ENCODE assay signal across 9 mouse cellular contexts in the genomic region with DNA sequence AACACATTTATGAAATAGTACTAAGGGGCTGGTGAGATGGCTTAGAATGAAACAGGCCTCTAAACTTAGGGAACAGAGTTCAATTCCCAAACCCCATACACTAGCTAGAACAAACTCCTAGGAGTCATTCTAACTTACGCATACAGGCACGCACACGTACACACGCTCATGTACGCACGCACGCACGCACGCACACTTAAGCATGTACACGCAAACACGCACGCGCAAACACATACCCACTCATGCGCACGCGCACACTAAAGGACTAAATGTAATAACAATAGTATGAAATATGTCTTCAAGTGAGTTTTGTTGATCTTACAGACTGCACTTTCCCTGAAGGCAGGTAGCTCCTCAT.
DNase-seq lines count a peak whose midpoint lies in the region; ATAC-seq and TF ChIP-seq lines count a peak whose summit lies in the region.
"Had no signal": no experiment of that assay in that cellular context is flagged by ENCODE, and none has a peak within 500 bp of the region (broad histone marks: within the 10 kb centered on the region; RNA-seq: fewer than 3 reads in every experiment).

No protein-coding gene starts in this region.

- peaks cover 14% of the 10 kb centered on the region for H3K36me3 ChIP-seq in lung, embryonic 15.5 days
- H3K36me3 ChIP-seq in forebrain, embryonic 13.5 days (ENCODE audit: poor library complexity, severe bottlenecking): 0 out of 2 replicates have a peak, but pooled peaks cover 9% of the 10 kb centered on the region
- peaks cover 8% of the 10 kb centered on the region for H3K36me3 ChIP-seq in limb, embryonic 15.5 days
- peaks cover 4% of the 10 kb centered on the region for H3K36me3 ChIP-seq in small intestine, adult 2 months (ENCODE audit: control insufficient read depth, insufficient read depth, low read length)

- no peaks in the 10 kb centered on the region for H3K9me3 ChIP-seq in lung, embryonic 15.5 days
- H3K9me3 ChIP-seq in forebrain, embryonic 13.5 days (replicated peaks): peaks cover 8% of the 10 kb centered on the region
- no peaks in the 10 kb centered on the region for H3K9me3 ChIP-seq in limb, embryonic 15.5 days

- H3K27ac ChIP-seq in lung, embryonic 15.5 days: no peak overlapping the region
- H3K27ac ChIP-seq in forebrain, embryonic 13.5 days: no peak overlapping the region
- no peak overlapping the region for H3K27ac ChIP-seq in limb, embryonic 15.5 days
- H3K27ac ChIP-seq in small intestine, adult 2 months (ENCODE audit: insufficient read depth, low read depth, low read length): no peak overlapping the region

- peak overlapping the region; percentile 53 for H3K4me3 ChIP-seq in lung, embryonic 15.5 days
- H3K4me3 ChIP-seq in forebrain, embryonic 13.5 days: peak overlapping the region; percentile 43; the same call in 1 of the 2 replicates
- H3K4me3 ChIP-seq in limb, embryonic 15.5 days: peak overlapping the region; percentile 47
- H3K4me3 ChIP-seq in small intestine, adult 2 months (ENCODE audit: low read depth, low read length): peak overlapping the region; percentile 82; the same call in 1 of the 2 replicates

- 73% methylated on average over 16 of the region's 16 CpGs for whole genome bisulfite sequencing in lung, embryonic 15.5 days
- whole genome bisulfite sequencing in forebrain, embryonic 13.5 days: 88% methylated on average over 16 of the region's 16 CpGs
- WGBS in limb, embryonic 15.5 days: 85% methylated on average over 16 of the region's 16 CpGs
- 89% methylated on average over 16 of the region's 16 CpGs for WGBS in small intestine, adult 2 months

- TF ChIP-seq POLR2A in small intestine, adult 2 months (IDR thresholded peaks at IDR 0.05; ENCODE audit: low read depth, low read length): no peak

- H3K4me1 ChIP-seq in lung, embryonic 15.5 days: peaks cover 9% of the 10 kb centered on the region
- H3K4me1 ChIP-seq in forebrain, embryonic 13.5 days: peaks cover 4% of the 10 kb centered on the region; the same call in 1 of the 2 replicates
- 0 out of 2 replicates have a peak, but pooled peaks cover 8% of the 10 kb centered on the region for H3K4me1 ChIP-seq in limb, embryonic 15.5 days
- H3K4me1 ChIP-seq in small intestine, adult 2 months (ENCODE audit: control insufficient read depth, insufficient read depth, insufficient read length, low read length): peaks cover 4% of the 10 kb centered on the region; the same call in 1 of the 2 replicates

- no peak for DNase-seq in lung, adult 18-20 months
- DNase-seq in adrenal gland, postnatal 36 days: no peak
- no peak for DNase-seq in adrenal gland, postnatal 10 days
- no peak for DNase-seq in cerebellum, adult 9-10 months

- ATAC-seq in lung, embryonic 15.5 days (ENCODE audit: borderline replicate concordance, extremely low read depth, low FRiP score, low TSS enrichment): peak; percentile 40; the same call in 1 of the 2 replicates
- peak; percentile 43 for ATAC-seq in forebrain, embryonic 13.5 days
- 0 out of 2 replicates have a peak, but pooled peaks have one; percentile 44 for ATAC-seq in limb, embryonic 15.5 days (ENCODE audit: insufficient number of reproducible peaks, low FRiP score, low TSS enrichment, low read depth)
- ATAC-seq: inflammation-experienced regulatory T-cells, adult 6 months had no signal

- no peaks in the 10 kb centered on the region for H3K27me3 ChIP-seq in lung, embryonic 15.5 days
- no peaks in the 10 kb centered on the region for H3K27me3 ChIP-seq in forebrain, embryonic 13.5 days
- H3K27me3 ChIP-seq in limb, embryonic 15.5 days: no peaks in the 10 kb centered on the region
- H3K27me3 ChIP-seq in small intestine, adult 2 months (ENCODE audit: control insufficient read depth, insufficient read depth, low read length): no peaks in the 10 kb centered on the region

- H3K9ac ChIP-seq in lung, embryonic 15.5 days: no peak overlapping the region
- no peak overlapping the region for H3K9ac ChIP-seq in forebrain, embryonic 13.5 days
- H3K9ac ChIP-seq in limb, embryonic 15.5 days: no peak overlapping the region

- no peak for TF ChIP-seq CTCF in small intestine, adult 2 months (IDR thresholded peaks at IDR 0.05; ENCODE audit: extremely low read depth, insufficient read length, insufficient replicate concordance, low read depth, low read length)

- H3K4me2 ChIP-seq in lung, embryonic 15.5 days: peak overlapping the region; percentile 76
- H3K4me2 ChIP-seq in forebrain, embryonic 13.5 days: peak overlapping the region; percentile 57
- peak overlapping the region; percentile 63 for H3K4me2 ChIP-seq in limb, embryonic 15.5 days
